Mouse (Mus musculus) MEL (cell line): ENCODE measurements at regions not wholly inside any gene's neighbourhood (a gene's known extent, or its start where the extent isn't known, plus 50 kb on each side); places are given as distances from the start of the nearest gene placed in this dataset.

ENCODE experiments used
- CHD2 ChIP-seq: IDR thresholded peaks from 2 replicates; pipeline ENCODE4 v1.6.1; 2011; ENCODE audit warnings: low read length, improper control_type of control experiment
- HCFC1 ChIP-seq: IDR thresholded peaks from 2 replicates; pipeline ENCODE4 v1.6.1; 2012; ENCODE audit warnings: low read depth, mild to moderate bottlenecking, inconsistent platforms, low read length, improper control_type of control experiment, moderate library complexity
- TAL1 ChIP-seq: IDR thresholded peaks from 2 replicates; pipeline ENCODE4 v1.6.1; 2012; ENCODE audit warnings: mild to moderate bottlenecking, inconsistent platforms, low read length, moderate library complexity, mixed read lengths

DNA sequence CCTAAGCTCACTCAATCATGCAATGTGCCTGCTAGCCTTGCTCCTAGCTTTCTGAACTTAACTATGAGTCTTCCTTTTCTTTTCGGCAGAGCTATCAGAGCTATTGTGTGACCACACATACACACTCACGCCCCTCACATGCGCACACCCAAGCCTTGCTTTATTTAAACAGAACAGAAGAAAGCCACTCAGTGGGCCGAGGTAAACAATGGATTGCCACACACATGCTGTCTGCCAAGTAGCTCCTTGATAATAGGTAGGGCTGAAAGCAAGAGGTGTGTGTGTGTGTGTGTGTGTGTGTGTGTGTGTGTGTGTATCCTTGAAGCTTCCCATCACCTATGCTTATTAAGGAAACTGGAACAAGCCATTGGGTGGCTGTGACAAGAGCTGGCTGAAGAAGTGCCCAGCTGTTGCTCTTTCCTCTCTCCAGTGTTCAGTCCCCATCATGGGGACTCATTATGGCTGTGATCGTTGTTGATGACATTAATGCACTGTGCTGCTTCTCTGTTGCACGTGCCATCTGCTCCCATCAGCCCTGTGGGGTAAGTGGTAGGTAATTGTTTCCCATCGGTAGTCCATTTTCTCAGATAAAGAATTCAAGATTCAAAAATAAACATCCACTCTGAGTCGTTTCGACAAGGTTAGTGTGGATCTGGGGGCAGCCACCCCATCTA, 201.3 kb upstream of the H2al1a start:
- no peak for TF ChIP-seq CHD2
- TF ChIP-seq HCFC1, result no peak
- TF ChIP-seq TAL1, result no peak
